Mouse (Mus musculus): ENCODE data around the gene Erbin. TPM values are rescaled to one million over a fixed set of nuclear protein-coding genes. Genes with fewer than 3 reads are reported as not detected.
A peak's percentile ranks its signal among the peaks of the same experiment; 100 is the strongest.

Gene Erbin
- total RNA-seq, 2 experiments from 2014 or later = 71.2 to 73.8 TPM

DNA sequence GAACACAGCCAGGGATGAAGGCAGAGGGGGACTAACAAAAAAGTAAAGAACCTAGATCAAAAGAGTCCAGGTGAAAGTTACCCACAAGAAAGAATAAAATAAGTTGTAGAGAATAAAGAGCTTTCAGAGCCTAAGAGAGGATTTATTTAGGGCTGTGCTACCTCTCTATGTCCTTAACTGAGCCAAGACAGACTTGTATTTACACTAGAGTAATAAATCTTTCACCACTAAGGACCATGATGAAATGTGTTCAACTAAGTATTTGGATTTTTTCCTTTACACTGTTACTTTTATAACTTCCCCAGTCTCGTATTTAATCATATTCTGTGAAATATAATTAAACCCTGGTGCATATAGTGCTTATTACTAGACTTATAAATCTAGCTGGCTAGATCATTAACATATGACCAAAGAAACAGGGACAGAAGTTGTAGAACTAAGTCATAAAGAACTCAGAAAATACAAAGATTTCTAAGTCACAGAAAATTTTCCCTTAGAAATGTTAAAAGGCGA lies 90.6 kb downstream of the Erbin start:
- intact Hi-C loops (cut with DNase I) = no loop called here
- DNase-seq = no peak

DNA sequence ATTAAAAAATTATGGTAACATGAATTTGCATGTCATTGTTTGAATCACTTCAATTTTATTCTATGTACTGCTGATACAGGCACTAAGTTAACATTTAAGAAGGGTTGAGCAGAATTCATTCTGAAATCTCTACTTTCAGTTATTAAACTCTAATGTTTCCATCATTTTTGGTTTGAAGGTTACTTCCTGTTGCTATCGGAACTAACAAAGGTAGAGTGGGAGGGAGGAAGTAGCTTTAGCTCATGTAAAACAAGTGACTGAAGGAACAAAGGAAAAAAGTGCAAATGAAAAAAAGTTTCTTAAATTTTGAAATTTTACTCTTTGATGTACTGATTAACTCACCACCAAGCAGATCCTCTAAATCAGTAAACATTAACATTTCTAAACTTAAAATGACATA lies 98.0 kb downstream of the Erbin start:
- no peak for DNase-seq
- intact Hi-C loops (cut with DNase I) = no loop called here

- no peak for DNase-seq
- intact Hi-C loops (cut with DNase I) = no loop called here
These were observed 100.9 kb downstream of the Erbin start for GRCm38 (mm10) chr13:103819377-103819776.

- intact Hi-C loops (cut with DNase I) = no loop called here
These were observed 102.4 kb downstream of the Erbin start for GRCm38 (mm10) chr13:103817935-103818334.

DNA sequence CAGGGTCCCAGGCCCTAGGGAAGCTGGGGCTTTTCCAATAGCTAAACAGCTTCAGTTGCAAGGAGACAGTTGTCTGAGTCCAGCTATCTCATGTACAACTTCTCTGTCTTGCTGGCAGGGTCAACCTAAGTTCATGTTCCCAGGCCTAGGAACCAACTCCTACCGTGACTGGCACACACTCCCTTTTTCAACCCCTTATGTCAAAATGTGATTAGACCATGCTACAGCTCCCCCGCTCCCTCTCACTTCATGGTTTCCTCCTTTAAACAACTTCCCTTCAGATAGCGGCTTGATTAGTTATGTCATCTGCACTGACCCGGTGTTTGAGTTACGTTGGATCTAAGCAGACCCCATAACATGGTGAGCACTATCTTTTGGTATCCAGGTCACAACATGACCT lies 112.8 kb downstream of the Erbin start:
- intact Hi-C loops (cut with DNase I) = no loop called here
- DNase-seq = no peak

More at GRCm38 (mm10) chr13:103817935-103818334, 102.4 kb downstream of the Erbin start:
- DNase-seq = no peak

- peak; percentile 16 to 32 for DNase-seq
- intact Hi-C loops (cut with DNase I) = no loop called here
These were observed 114.0 kb downstream of the Erbin start for GRCm38 (mm10) chr13:103806210-103806851.

DNA sequence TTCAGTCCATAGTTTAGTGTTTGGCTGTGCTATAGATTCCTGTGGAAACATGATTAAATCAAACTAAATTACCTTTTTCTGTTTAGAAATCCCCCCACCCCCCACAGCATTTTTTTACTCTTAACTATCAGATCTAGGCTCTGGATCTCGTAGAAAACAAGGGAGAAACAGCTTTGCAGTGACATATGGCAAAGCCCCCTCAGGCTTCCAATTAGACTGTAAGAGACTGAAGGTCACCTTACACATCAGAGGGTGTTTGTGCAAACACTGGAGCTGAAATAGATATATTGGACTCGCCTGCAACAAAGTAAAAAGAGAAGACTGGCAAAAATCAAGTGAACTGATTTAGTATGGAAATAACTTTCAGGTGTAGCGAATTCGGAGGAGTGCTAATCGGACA lies 116.6 kb downstream of the Erbin start:
- intact Hi-C loops (cut with DNase I) = no loop called here
- DNase-seq = no peak

DNA sequence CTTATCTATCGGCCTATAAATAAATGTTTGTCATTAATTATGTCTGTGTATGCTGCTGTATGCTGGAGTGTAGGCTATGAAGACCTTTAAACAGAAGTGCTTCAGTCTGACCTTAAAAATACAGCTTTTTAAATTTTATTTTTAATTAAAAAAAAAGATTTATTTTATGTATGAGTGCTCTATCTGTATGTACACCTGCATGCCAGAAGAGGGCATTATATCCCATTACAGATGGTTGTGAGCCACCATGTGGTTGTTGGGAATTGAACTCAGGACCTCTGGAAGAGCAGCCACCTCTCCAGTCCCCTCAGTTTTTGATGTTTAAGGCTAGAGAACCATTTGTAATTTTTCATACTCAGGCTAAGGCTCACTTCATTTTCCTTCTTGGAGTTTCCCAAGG lies 119.3 kb downstream of the Erbin start:
- intact Hi-C loops (cut with DNase I) = no loop called here
- DNase-seq = no peak

GRCm38 (mm10) chr13:103794688-103795543 lies 125.4 kb downstream of the Erbin start:
- intact Hi-C loops (cut with DNase I) = no loop called here
- no peak for DNase-seq

- intact Hi-C loops (cut with DNase I) = loop anchor here (1.0 kb wide), 1 partner anchor 77 kb away; no protein-coding TSS in a partner anchor
- peak; percentile 28 to 69 for DNase-seq
These were observed 140.3 kb downstream of the Erbin start for GRCm38 (mm10) chr13:103779922-103780585.

- intact Hi-C loops (cut with DNase I) = no loop called here
- no peak for DNase-seq
These were observed 143.2 kb downstream of the Erbin start for GRCm38 (mm10) chr13:103777126-103777525.

- intact Hi-C loops (cut with DNase I) = no loop called here
- DNase-seq = peak; percentile 95 to 96
These were observed 146.1 kb downstream of the Erbin start, which contains the start of gene Srek1 for GRCm38 (mm10) chr13:103774119-103774757. TSS of gene Srek1 (minus strand) at chr13:103774608.

- no peak for DNase-seq
- intact Hi-C loops (cut with DNase I) = loop anchor here (2.0 kb wide), 1 partner anchor 147 kb away; the partner anchor contains the start of gene Erbin
These were observed 146.8 kb downstream of the Erbin start for GRCm38 (mm10) chr13:103773407-103774118.

DNA sequence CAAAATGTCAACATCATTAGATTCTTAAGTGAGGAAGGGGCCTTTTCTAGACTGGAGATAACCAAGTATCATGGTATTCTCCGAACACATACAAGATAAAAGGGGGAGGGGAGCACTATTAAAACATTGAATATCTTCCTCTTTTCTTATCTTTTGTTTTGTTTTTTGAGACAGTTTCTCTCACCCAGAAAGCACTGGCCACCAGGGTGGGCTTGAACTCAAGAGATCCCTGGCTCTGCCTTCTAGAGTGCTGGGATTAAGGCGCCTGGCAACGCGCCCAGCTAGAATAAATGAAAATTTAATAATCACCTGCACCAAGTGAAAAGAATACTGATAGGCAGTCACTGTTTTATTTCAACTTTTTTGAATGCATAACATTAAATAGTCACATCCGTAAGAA lies 147.4 kb downstream of the Erbin start:
- DNase-seq = no peak
- intact Hi-C loops (cut with DNase I) = loop anchor here (2.0 kb wide), 1 partner anchor 148 kb away; the partner anchor contains the start of gene Erbin

DNA sequence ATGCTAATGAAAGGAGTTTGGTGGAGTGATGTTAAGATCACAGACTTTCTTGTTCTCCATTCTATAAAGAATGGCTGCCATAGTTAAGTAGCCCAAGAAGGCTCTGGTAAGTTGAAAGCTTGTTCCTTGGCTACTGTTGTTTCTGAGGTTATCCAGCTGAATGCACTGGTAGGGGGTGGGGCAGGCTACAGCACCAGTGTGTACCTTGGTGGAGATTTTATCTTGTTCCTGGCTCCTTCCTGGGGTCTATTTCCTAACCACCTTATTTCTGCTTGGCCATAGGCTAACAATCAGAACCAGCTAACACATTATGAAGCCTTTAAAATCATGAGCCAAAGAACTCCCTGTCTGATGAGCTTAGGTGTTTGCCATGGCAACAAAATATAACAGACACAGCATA lies 149.5 kb downstream of the Erbin start:
- DNase-seq = no peak
- intact Hi-C loops (cut with DNase I) = no loop called here

Other genes starting within 250 kb of the Erbin start
- 10 to 100 TPM; 34.1 to 34.2 TPM for gene Srek1, start 145.9 kb downstream of the Erbin start, total RNA-seq (2021)
- gene Nln, start 189.1 kb upstream of the Erbin start, total RNA-seq (2021) = 10 to 100 TPM; 21.6 to 21.8 TPM
- 1 to 10 TPM; 2.0 to 2.1 TPM for gene Sgtb, start 189.2 kb upstream of the Erbin start, total RNA-seq (2021)